Mouse (Mus musculus) heart, adult 11 months (tissue): ENCODE results near the gene Rflna.

ENCODE experiments used
- DNase-seq: peaks from one replicate; pipeline ENCODE4 v3.0.0; 2022

Gene Rflna

DNA sequence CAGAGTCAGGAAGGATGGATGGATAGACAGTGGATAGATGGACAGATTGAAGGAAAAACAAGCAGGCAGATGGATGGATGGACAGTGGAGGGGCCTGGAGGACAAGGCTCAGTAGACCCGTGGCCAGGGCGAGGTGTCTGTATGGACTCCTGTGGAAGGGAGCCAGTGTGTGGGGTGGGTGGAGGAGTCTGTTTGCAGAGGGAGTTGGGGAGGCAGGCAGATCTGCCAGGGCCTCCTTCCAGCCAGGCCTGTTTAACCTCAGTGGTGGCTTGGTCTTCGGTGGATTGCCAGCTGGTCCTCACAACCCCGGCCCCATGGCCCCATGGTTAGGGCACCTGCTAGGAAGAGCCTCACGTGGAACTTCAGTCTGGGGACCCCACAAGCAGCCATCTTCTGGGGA lies 3.9 kb downstream of the Rflna start:
- peak; percentile 87 for DNase-seq

- DNase-seq: no peak
Measured at GRCm38 (mm10) chr5:125011166-125011565, 8.1 kb downstream of the Rflna start.

GRCm38 (mm10) chr5:125011628-125012027 lies 8.6 kb downstream of the Rflna start:
- no peak for DNase-seq

DNA sequence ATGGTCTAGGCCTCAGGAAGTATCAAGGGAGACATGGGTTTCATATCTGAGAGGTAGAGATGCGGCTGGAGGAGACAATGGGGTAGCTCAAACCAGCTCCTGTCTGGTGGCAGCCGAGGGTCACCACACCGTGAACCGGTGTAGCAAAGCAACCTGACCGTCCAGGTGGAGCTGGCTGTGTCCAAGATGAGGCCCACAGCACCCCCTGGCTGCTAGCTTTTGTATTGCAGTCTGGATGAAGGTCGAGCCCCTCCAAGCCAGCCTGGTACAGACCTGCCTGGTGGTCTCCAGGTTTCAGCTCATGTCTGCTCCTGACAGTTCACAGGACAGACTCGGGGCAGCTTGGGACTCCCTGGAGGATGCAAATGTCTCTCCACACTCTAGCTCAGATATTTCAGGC lies 11.5 kb downstream of the Rflna start:
- no peak for DNase-seq

DNA sequence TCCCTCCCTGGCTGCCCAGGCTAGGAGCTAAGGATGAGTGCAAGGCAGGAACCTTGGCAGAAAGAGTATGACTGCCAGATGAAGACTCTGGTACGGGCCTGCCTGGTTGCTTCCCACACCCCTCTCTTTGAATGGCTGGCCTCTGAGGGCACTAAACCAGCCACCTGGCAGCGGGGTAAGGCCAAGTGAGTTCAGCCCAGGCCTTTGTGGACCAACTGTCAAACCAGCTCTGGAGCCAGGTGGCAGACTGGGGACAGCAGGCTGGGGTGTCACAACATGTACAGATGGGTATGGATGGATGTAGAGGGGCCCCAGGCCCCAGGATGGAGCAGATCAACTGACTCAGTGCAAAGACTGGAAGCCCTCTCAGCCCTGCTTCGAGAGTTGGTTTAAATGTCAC lies 12.0 kb downstream of the Rflna start:
- DNase-seq: no peak

DNA sequence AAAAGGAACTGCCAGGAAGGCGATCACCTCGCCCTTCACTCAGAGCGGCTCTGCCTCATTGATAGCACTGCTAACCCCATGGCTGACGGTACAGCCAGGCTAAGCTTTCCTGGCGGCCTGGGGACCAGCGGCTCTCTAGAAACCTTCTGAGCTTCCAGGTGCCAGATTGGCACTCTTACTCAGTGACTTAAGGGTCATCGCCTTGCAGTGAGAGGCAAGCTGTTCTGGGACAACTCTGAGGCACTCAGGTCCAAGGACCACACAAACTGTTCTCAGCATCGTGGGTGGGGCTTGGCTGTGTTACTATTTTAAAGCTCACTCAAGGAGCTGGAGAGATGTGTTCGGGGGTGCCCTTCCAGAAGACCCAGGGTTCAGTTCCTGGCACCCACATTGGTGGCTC lies 12.6 kb downstream of the Rflna start:
- no peak for DNase-seq

- no peak for DNase-seq
Measured at GRCm38 (mm10) chr5:125016421-125017242, 13.6 kb downstream of the Rflna start.

GRCm38 (mm10) chr5:125017332-125017731 lies 14.3 kb downstream of the Rflna start:
- DNase-seq: no peak

DNA sequence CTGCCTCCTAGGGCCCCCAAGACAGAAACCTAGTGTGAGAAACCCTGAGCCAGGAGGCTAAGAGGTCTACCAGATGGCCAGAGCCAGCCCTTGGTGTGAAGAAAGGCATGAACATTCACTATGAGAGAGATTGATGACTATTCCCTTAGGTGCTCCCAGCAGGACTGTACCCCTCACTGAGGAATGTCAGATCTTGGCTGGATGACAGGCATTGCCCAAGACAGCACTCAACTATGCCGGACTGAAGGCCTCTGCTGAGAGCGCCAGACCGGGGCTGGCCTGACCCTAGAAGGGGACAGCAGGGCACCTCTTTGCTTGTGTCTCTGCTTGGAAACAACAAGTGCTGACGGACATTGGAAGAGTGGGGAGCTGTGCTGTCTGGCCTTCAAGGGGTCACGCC lies 16.1 kb downstream of the Rflna start:
- DNase-seq: no peak

- DNase-seq: peak; percentile 98
Measured at GRCm38 (mm10) chr5:125021298-125021697, 18.3 kb downstream of the Rflna start.

GRCm38 (mm10) chr5:125024002-125024401 lies 21.0 kb downstream of the Rflna start:
- no peak for DNase-seq

- DNase-seq: peak; percentile 91
Measured at GRCm38 (mm10) chr5:125028371-125028770, 25.4 kb downstream of the Rflna start.

DNA sequence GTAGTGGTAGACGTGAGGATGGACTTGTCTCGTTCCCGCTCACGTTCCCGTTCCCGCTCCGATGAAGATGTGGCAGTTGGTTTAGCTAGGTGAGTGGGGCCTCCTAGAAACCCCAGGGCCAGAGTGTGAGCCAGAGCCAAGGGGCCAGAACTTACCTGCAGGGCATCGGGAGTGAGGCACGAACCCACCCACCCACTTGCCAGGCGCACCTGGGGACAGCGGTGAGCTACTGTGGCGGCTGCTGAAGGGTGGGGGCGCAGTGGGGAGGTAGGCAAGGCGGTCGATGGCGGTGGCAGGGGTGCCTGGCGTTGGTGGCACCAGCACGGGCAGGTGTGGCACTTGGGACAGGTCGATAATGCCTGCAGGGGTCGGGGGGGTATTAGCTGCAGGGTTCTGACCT lies 25.9 kb downstream of the Rflna start:
- DNase-seq: peak; percentile 91

- DNase-seq: no peak
Measured at GRCm38 (mm10) chr5:125036483-125036882, 33.5 kb downstream of the Rflna start.

DNA sequence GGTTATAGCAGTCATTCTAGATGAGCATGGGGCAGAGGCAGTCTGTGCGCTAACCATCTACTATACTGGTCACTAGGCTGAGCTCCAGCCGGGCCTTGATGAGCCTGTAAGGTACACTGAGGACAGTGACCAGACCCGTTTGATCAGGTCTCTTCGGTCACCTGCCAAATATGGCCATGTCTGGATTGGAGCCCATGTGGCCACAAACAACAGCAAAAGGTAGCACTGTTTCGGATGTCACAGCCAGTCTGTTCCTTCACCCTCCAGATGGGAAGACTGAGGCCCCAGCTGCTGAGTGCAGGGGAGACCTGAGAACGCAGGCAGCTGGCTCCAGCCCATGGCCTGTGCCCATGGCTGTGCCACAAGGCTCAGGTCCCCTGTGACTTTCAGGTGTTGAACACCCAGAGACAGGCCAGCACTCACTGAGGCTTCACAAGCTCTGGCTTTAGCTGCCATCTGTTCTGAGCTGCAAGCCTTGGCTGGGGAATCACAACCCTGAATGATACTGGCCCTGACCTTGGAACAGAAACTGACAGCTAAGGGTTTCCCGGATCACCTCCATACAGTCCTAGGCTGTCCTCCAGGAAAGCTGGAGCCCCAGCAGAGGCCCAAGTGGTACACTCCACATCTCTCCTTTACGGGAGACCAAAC lies 36.5 kb downstream of the Rflna start:
- DNase-seq: no peak

DNA sequence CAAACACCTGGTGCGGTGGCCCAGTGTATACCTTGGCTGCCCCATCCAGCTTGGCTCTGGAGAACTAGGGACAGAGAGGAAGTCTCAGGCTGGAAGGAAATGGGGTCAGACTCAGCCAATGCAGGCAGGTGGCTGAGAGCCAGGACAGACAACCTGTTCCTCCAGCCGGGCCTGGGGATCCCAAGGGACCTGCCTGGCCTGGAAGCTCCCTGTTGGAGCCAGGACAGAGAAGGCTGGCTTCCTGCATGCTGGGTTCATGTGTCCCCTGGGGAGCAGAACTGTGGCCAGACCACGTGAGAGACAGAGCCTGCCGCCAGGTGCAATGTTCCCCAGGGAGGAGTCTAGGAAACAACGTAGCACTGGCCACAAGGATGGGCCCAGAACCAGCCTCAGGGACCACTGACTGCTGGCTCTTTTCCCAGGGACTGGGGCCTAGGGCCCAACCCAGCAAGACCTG lies 37.1 kb downstream of the Rflna start:
- DNase-seq: peak; percentile 100

DNA sequence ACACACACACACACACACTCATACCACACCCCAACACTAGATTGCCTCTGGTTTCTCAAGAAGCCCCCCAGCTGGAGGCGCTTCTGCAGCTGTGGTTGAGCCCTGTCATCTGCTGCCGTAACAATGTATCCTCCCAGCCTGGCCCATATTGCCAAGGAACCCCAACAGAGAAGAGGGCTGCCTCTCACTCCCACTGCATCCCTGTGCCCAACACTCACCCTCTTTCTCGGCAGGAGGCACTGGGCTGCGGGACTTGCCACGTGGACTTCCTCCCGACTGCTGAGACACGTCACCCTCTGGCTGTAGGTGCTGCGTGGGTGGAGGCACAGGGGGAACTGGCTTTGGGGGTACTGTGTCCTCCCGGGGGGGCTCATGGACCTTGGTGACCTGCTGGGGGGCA lies 38.6 kb downstream of the Rflna start:
- no peak for DNase-seq

DNA sequence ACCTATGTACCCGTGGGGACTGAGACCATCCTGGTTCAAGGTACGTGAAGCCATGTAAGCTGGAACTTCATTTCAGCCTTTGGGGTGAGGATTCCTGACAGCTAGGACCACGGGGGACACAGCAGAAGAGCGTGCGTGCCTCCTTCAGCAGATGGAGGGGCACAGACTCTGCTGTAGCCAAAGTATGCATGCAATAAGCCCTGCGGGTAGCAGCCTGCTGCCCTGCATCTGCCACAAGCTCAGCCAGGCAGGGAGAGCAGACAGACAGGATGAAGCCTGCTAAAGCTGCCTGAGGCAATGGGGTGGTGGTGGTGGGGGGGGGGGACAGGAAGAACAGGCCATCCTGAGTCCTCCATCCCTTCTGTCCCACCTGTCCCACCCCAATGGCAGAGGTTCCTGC lies 40.4 kb downstream of the Rflna start:
- DNase-seq: no peak

DNA sequence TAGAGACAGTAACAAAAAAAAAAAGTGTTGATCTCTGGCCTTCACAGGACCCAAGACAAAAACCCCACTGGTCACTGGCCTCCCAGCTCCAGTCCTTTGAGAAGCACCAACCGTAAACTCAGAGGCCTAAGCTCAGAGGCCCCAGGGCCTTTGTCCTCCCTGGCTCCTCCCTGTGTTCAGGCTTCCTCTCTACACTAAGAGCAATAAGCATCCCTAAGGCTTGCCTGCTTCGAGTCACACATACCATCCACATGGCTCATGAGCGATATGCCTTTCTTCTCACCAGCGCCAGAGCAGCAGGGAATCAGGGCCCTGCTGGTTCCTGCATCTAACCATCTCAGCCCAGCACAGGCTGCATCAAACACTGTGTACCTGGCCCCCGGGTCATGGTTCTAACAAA lies 42.2 kb downstream of the Rflna start:
- no peak for DNase-seq

GRCm38 (mm10) chr5:125046436-125046835 lies 43.4 kb downstream of the Rflna start:
- no peak for DNase-seq

- DNase-seq: no peak
Measured at GRCm38 (mm10) chr5:125049481-125049880, 46.5 kb downstream of the Rflna start.

DNA sequence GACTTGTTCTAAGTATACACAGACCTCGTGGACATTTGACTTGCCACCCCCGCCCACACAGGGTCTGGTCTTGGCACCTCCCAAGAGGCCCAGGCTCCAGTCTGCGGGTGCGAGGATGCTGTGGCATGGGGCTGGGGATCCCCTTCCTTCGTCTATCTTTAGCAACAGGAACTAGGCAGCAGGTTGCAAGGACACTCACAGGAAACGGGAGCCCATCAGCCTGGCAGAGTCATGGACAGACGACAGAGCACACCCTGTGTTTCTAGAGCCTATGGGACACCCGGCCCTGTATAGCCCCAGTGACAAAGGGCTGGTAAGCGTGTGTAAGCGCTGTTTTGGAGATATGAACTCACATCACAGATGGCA lies 49.2 kb downstream of the Rflna start:
- DNase-seq: peak; percentile 97

GRCm38 (mm10) chr5:125052603-125053488 lies 49.8 kb downstream of the Rflna start:
- peak; percentile 99 for DNase-seq

DNA sequence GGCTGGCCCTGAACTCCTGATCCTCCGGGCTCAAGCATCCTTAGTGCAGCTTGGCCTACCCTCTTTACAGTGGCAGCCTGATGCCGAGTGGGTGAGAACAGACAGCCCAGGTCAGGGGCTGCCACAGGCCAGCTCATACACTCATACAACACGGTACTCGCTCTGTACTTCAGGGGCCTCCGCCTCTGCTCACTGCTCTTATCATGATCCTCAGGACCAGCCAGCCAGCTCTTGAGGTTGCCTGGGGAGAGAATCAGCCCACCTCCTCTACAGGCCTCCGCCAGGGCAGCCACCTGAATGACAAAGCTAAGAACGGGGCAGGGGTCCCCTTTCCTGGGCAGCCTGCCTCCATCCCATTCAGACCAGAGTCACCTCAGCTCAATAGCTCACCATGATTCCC lies 50.6 kb downstream of the Rflna start:
- no peak for DNase-seq
